Mouse (Mus musculus): ENCODE measurements around the gene Nfic. TPM values are rescaled to one million over a fixed set of nuclear protein-coding genes. Genes with fewer than 3 reads are reported as not detected.

Nfic gene
- polyA plus RNA-seq, 2 experiments: 38.1 to 98.9 TPM

GRCm38 (mm10) chr10:81416581-81417226 lies 38.7 kb downstream of the Nfic start:
- ATAC-seq (ENCODE audit: low FRiP score, low read depth) (peak; percentile 81), DNase-seq (ENCODE audit: low spot score) (peak; percentile 89)
- Histone ChIP-seq H3K9ac (ENCODE audit: low read depth, low read length, severe bottlenecking) (peak overlapping the region; percentile 38; the same call in 1 of the 2 replicates), H3K36me3 (ENCODE audit: control insufficient read depth, insufficient read depth, low read length) (peaks cover 58% of the 10 kb centered on the region), H3K4me1 (ENCODE audit: control insufficient read depth, insufficient read depth, low read length) (peaks cover 61% of the 10 kb centered on the region), H3K27me3 (ENCODE audit: control insufficient read depth, insufficient read depth, low read length) (no peaks in the 10 kb centered on the region), H3K4me3 (replicated peaks; ENCODE audit: low read length) (peak overlapping the region; percentile 20), H3K4me2 (replicated peaks; ENCODE audit: low read depth, low read length, severe bottlenecking) (peak overlapping the region; percentile 48), H3K9me3 (ENCODE audit: control insufficient read depth, low read length) (no peaks in the 10 kb centered on the region), H3K27ac (replicated peaks; ENCODE audit: low read depth, low read length) (peak overlapping the region; percentile 83)
- TF ChIP-seq POLR2A (IDR thresholded peaks at IDR 0.05; ENCODE audit: borderline replicate concordance, extremely low read depth, insufficient read depth, insufficient read length): no peak
- 3% methylated on average over 25 of the region's 26 CpGs for WGBS

GRCm38 (mm10) chr10:81415549-81416310 lies 39.7 kb downstream of the Nfic start:
- Histone ChIP-seq H3K4me1 (ENCODE audit: control insufficient read depth, insufficient read depth, low read length) (peaks cover 66% of the 10 kb centered on the region), H3K4me3 (replicated peaks; ENCODE audit: low read length) (no peak overlapping the region), H3K27ac (replicated peaks; ENCODE audit: low read depth, low read length) (no peak overlapping the region; the same call in 1 of the 2 replicates), H3K9ac (ENCODE audit: low read depth, low read length, severe bottlenecking) (no peak overlapping the region), H3K27me3 (ENCODE audit: control insufficient read depth, insufficient read depth, low read length) (no peaks in the 10 kb centered on the region), H3K9me3 (ENCODE audit: control insufficient read depth, low read length) (no peaks in the 10 kb centered on the region), H3K4me2 (replicated peaks; ENCODE audit: low read depth, low read length, severe bottlenecking) (no peak overlapping the region), H3K36me3 (ENCODE audit: control insufficient read depth, insufficient read depth, low read length) (peaks cover 50% of the 10 kb centered on the region)
- DNase-seq (ENCODE audit: low spot score) (no peak), ATAC-seq (ENCODE audit: low FRiP score, low read depth) (no peak)
- TF ChIP-seq POLR2A (IDR thresholded peaks at IDR 0.05; ENCODE audit: borderline replicate concordance, extremely low read depth, insufficient read depth, insufficient read length): no peak
- 65% methylated on average over 17 of the region's 17 CpGs for WGBS

- no peak for TF ChIP-seq POLR2A (IDR thresholded peaks at IDR 0.05; ENCODE audit: borderline replicate concordance, extremely low read depth, insufficient read depth, insufficient read length)
- Histone ChIP-seq H3K4me3 (replicated peaks; ENCODE audit: low read length) (no peak overlapping the region), H3K36me3 (ENCODE audit: control insufficient read depth, insufficient read depth, low read length) (peaks cover 44% of the 10 kb centered on the region), H3K4me2 (replicated peaks; ENCODE audit: low read depth, low read length, severe bottlenecking) (no peak overlapping the region), H3K27me3 (ENCODE audit: control insufficient read depth, insufficient read depth, low read length) (no peaks in the 10 kb centered on the region), H3K9me3 (ENCODE audit: control insufficient read depth, low read length) (no peaks in the 10 kb centered on the region), H3K9ac (ENCODE audit: low read depth, low read length, severe bottlenecking) (no peak overlapping the region), H3K27ac (replicated peaks; ENCODE audit: low read depth, low read length) (no peak overlapping the region), H3K4me1 (ENCODE audit: control insufficient read depth, insufficient read depth, low read length) (peaks cover 66% of the 10 kb centered on the region)
- 87% methylated on average over 5 of the region's 5 CpGs for WGBS
- DNase-seq (ENCODE audit: low spot score) (no peak), ATAC-seq (ENCODE audit: low FRiP score, low read depth) (no peak)
Measured at GRCm38 (mm10) chr10:81415146-81415545, 40.3 kb downstream of the Nfic start.

DNA sequence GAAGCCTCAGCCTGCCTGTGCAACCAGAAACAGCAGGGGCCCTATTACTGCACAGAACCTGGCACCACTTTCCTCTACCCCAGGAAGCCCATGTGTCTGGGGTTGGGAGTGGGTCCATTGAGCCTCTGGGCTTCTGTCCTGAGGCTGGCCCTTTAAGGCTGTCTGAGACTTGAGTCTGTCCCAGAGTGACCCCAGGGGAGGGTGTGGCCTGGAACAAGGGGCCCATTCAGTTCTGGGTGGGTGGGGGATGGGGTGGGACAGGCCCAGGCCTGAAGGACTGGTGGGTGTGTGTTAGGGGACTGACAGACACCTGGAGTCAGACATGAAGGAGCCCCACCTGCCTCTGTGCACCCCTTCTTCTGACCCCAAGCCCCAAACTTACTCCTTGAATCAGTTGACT lies 40.8 kb downstream of the Nfic start:
- H3K9me3 ChIP-seq (ENCODE audit: control insufficient read depth, low read length): no peaks in the 10 kb centered on the region
- DNase-seq (ENCODE audit: low spot score) (no peak), ATAC-seq (ENCODE audit: low FRiP score, low read depth) (no peak)
- H3K36me3 ChIP-seq (ENCODE audit: control insufficient read depth, insufficient read depth, low read length): peaks cover 40% of the 10 kb centered on the region
- no peaks in the 10 kb centered on the region for H3K27me3 ChIP-seq (ENCODE audit: control insufficient read depth, insufficient read depth, low read length)
- peaks cover 66% of the 10 kb centered on the region for H3K4me1 ChIP-seq (ENCODE audit: control insufficient read depth, insufficient read depth, low read length)
- no peak for TF ChIP-seq POLR2A (IDR thresholded peaks at IDR 0.05; ENCODE audit: borderline replicate concordance, extremely low read depth, insufficient read depth, insufficient read length)
- H3K4me2 ChIP-seq (replicated peaks; ENCODE audit: low read depth, low read length, severe bottlenecking): peak overlapping the region; percentile 28
- H3K27ac ChIP-seq (replicated peaks; ENCODE audit: low read depth, low read length): 0 out of 2 replicates have a peak overlapping the region, but pooled peaks have one; percentile 26
- no peak overlapping the region for H3K4me3 ChIP-seq (replicated peaks; ENCODE audit: low read length)
- no peak overlapping the region for H3K9ac ChIP-seq (ENCODE audit: low read depth, low read length, severe bottlenecking)
